Mouse (Mus musculus) liver, adult 2 months (tissue): Measurements from ENCODE around the gene Gpc6. TPM values are rescaled to one million over a fixed set of nuclear protein-coding genes. Genes with fewer than 3 reads are reported as not detected.

Experiments
- DNase-seq: peaks from one replicate; pipeline ENCODE4 v3.0.0-alpha.2; 2011; ENCODE audit warnings: low read depth, low spot score; ENCODE audit errors: extremely low read depth
- H3K27ac ChIP-seq: fragments of 200-500 bp; replicated peaks from 2 replicates; pipeline ENCODE4 v1.5.1; 2012; ENCODE audit warnings: low read depth, mild to moderate bottlenecking, control low read depth, inconsistent platforms, low read length; ENCODE audit not compliant: insufficient read depth
- H3K27me3 ChIP-seq: fragments of 200-500 bp; 2 replicates; pipeline ENCODE4 v1.6.1; 2012; ENCODE audit warnings: mild to moderate bottlenecking, moderate library complexity, low read length, inconsistent platforms; ENCODE audit not compliant: control insufficient read depth, insufficient read depth
- H3K36me3 ChIP-seq: fragments of 200-500 bp; 2 replicates; pipeline ENCODE4 v1.6.1; 2012; ENCODE audit warnings: low read length, inconsistent platforms; ENCODE audit not compliant: control insufficient read depth, insufficient read depth
- H3K4me1 ChIP-seq: fragments of 200-500 bp; 2 replicates; pipeline ENCODE4 v1.6.1; 2011; ENCODE audit warnings: low read length; ENCODE audit not compliant: control insufficient read depth, insufficient read depth
- H3K4me3 ChIP-seq: fragments of 200-500 bp; 2 replicates; pipeline ENCODE4 v1.5.1; 2011; ENCODE audit warnings: low read depth, mild to moderate bottlenecking, control low read depth, low read length, moderate library complexity; ENCODE audit not compliant: insufficient read depth
- H3K79me2 ChIP-seq: fragments of 200-500 bp; 2 replicates; pipeline ENCODE4 v1.6.1; 2012; ENCODE audit warnings: inconsistent platforms, mild to moderate bottlenecking, low read length, moderate library complexity; ENCODE audit not compliant: control insufficient read depth, insufficient read depth
- H3K9ac ChIP-seq: fragments of 200-500 bp; 2 replicates; pipeline ENCODE4 v1.6.1; 2012; ENCODE audit warnings: low read depth, mild to moderate bottlenecking, control low read depth, inconsistent platforms, low read length
- CTCF ChIP-seq: fragments of 200-500 bp; IDR thresholded peaks from 2 replicates; pipeline ENCODE4 v1.5.1; 2011; ENCODE audit warnings: low read depth, low read length, control low read depth
- POLR2A ChIP-seq: fragments of 200-500 bp; IDR thresholded peaks from 2 replicates; pipeline ENCODE4 v1.6.1; 2011; ENCODE audit warnings: low read length, control low read depth; ENCODE audit not compliant: insufficient read depth; ENCODE audit errors: extremely low read depth
- WGBS: fragments of 180-500 bp; shearing (Covaris S2); methylation state at CpG from one replicate; pipeline ENCODE4 v1.1.7; 2018; 5-methylcytosine and 5-hydroxymethylcytosine counted together
- polyA plus RNA-seq: library from polyadenylated mRNA; depleted of rRNA; stranded (reverse); fragments of >200 nt; gene quantifications from 2 replicates; pipeline ENCODE4 v1.2.3, GENCODE M21; 2012
- total RNA-seq: library from RNA; depleted of rRNA; stranded (reverse); fragments of >200 nt; gene quantifications from 2 replicates; pipeline ENCODE4 v1.2.3, GENCODE M21; 2014

The Gpc6 gene
- total and polyA plus RNA-seq, 2 experiments, result 0.88 to 2.6 TPM

- Histone ChIP-seq H3K36me3 (no peaks in the 10 kb centered on the region), H3K27me3 (no peaks in the 10 kb centered on the region), H3K4me1 (peaks cover 2% of the 10 kb centered on the region; the same call in 1 of the 2 replicates), H3K4me3 (no peak overlapping the region), H3K79me2 (no peaks in the 10 kb centered on the region), H3K9ac (no peak overlapping the region), H3K27ac (no peak overlapping the region)
- TF ChIP-seq CTCF (no peak), POLR2A (no peak)
- WGBS, result 88% methylated on average over 7 of the region's 7 CpGs
- no peak for DNase-seq
These were observed 831.4 kb downstream of the Gpc6 start for GRCm38 (mm10) chr14:117756505-117756904.

DNA sequence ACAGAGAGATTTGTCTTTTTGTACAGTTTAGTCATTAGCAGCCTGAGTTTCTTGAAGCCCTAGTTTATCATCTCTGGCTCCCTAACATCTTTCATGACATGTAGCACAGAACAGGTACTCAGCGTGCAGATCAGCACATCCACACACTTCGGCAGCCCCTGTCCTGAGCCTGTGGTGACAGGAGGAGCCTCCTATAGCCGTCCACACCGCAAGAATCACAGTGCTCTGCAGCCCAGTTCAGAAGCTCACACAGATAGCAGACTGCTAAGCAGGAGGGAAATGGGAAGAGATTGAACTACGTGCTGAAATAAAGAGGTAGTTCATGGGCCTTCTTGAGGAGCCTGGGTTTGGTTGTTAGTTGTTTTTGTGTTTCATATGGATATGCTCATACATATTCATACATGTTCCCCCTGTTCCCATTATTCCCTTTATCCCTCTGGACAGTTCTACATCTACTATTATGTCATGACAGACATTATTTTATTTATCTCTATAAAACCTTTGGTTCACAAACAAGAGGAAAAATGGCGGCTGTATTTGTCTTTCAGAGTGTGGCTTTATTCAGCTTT, 832.8 kb downstream of the Gpc6 start:
- H3K4me3 ChIP-seq, result no peak overlapping the region
- H3K27ac ChIP-seq, result no peak overlapping the region
- H3K27me3 ChIP-seq, result no peaks in the 10 kb centered on the region
- H3K36me3 ChIP-seq, result no peaks in the 10 kb centered on the region
- 94% methylated on average over 6 of the region's 6 CpGs for WGBS
- no peak for TF ChIP-seq POLR2A
- TF ChIP-seq CTCF, result no peak
- no peak overlapping the region for H3K9ac ChIP-seq
- H3K79me2 ChIP-seq, result no peaks in the 10 kb centered on the region
- peaks cover 2% of the 10 kb centered on the region; the same call in 1 of the 2 replicates for H3K4me1 ChIP-seq
- no peak for DNase-seq

GRCm38 (mm10) chr14:117760830-117761517, 835.9 kb downstream of the Gpc6 start:
- H3K27ac ChIP-seq, result no peak overlapping the region
- H3K4me1 ChIP-seq, result no peaks in the 10 kb centered on the region
- H3K27me3 ChIP-seq, result no peaks in the 10 kb centered on the region
- no peak overlapping the region for H3K4me3 ChIP-seq
- TF ChIP-seq POLR2A, result no peak
- TF ChIP-seq CTCF, result no peak
- DNase-seq, result no peak
- H3K36me3 ChIP-seq, result no peaks in the 10 kb centered on the region
- H3K9ac ChIP-seq, result no peak overlapping the region
- no peaks in the 10 kb centered on the region for H3K79me2 ChIP-seq
- 66% methylated on average over 4 of the region's 4 CpGs for WGBS

- WGBS, result 89% methylated on average over 5 of the region's 5 CpGs
- H3K79me2 ChIP-seq, result no peaks in the 10 kb centered on the region
- H3K36me3 ChIP-seq, result no peaks in the 10 kb centered on the region
- H3K4me3 ChIP-seq, result no peak overlapping the region
- H3K4me1 ChIP-seq, result no peaks in the 10 kb centered on the region
- no peaks in the 10 kb centered on the region for H3K27me3 ChIP-seq
- H3K9ac ChIP-seq, result no peak overlapping the region
- no peak for DNase-seq
- no peak overlapping the region for H3K27ac ChIP-seq
- TF ChIP-seq POLR2A (no peak), CTCF (no peak)
These were observed 837.8 kb downstream of the Gpc6 start for GRCm38 (mm10) chr14:117762934-117763333.

- WGBS, result 74% methylated on average over 4 of the region's 4 CpGs
- Histone ChIP-seq H3K27me3 (no peaks in the 10 kb centered on the region), H3K79me2 (no peaks in the 10 kb centered on the region), H3K27ac (no peak overlapping the region), H3K4me3 (no peak overlapping the region), H3K9ac (no peak overlapping the region), H3K4me1 (no peaks in the 10 kb centered on the region), H3K36me3 (no peaks in the 10 kb centered on the region)
- TF ChIP-seq CTCF (no peak), POLR2A (no peak)
- DNase-seq, result no peak
These were observed 842.7 kb downstream of the Gpc6 start for GRCm38 (mm10) chr14:117767861-117768260.

DNA sequence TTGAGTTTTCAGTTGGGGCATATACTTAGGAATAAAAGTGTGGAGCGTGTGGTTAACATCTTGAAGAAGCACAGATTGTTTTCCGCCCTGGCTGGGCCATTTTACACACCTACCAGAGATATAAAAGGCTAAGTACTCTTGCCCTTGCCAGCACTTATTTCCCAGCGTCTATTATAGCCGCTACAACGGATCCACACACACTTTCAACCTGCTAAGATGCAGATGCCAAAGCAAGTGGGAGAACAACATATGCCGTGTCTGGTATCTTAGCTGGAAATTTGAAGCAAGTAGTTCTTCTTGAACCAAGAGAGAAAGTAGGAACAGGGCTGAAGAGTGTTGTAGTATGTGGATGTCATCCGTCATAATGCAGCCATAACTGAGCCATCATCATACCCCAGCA, 843.6 kb downstream of the Gpc6 start:
- Histone ChIP-seq H3K36me3 (no peaks in the 10 kb centered on the region), H3K9ac (no peak overlapping the region), H3K79me2 (no peaks in the 10 kb centered on the region), H3K4me3 (no peak overlapping the region), H3K27me3 (no peaks in the 10 kb centered on the region), H3K27ac (no peak overlapping the region), H3K4me1 (no peaks in the 10 kb centered on the region)
- DNase-seq, result no peak
- TF ChIP-seq POLR2A, result no peak
- TF ChIP-seq CTCF, result no peak
- WGBS, result 94% methylated on average over 7 of the region's 7 CpGs
